Mouse (Mus musculus) CH12.LX (cell line): ENCODE results near the gene Ufsp2. TPM values are rescaled to one million over a fixed set of nuclear protein-coding genes. Genes with fewer than 3 reads are reported as not detected.

Source experiments
- DNase-seq: peaks from one replicate; pipeline ENCODE4 v3.0.0-alpha.2; 2013; ENCODE audit errors: extremely low read depth
- H3K27ac ChIP-seq: 2 replicates; pipeline ENCODE4 v1.5.1; 2012; ENCODE audit warnings: low read depth, mild to moderate bottlenecking, control low read depth, moderate library complexity; ENCODE audit not compliant: insufficient read depth
- H3K27me3 ChIP-seq: replicated peaks from 2 replicates; pipeline ENCODE3; 2012; ENCODE audit warnings: inconsistent platforms
- H3K36me3 ChIP-seq, 2 experiments: replicated peaks in 1 of 2; 2 replicates each; pipeline versions ENCODE3 to v1.6.1; 2012; ENCODE audit warnings: inconsistent platforms in 1 of 2, low read length in 1 of 2, mild to moderate bottlenecking in 1 of 2, mixed read lengths in 1 of 2, moderate library complexity in 1 of 2; ENCODE audit not compliant: control insufficient read depth in 1 of 2, insufficient read depth in 1 of 2
- H3K4me1 ChIP-seq, 2 experiments: 2 replicates each; pipeline ENCODE4 v1.6.1; 2012; ENCODE audit warnings: inconsistent platforms in 1 of 2, moderate library complexity in 1 of 2; ENCODE audit not compliant: insufficient read depth in 2 of 2, control insufficient read depth in 1 of 2
- H3K4me2 ChIP-seq: 2 replicates; pipeline ENCODE4 v1.6.1; 2012; ENCODE audit warnings: low read depth, mild to moderate bottlenecking, control low read depth; ENCODE audit not compliant: poor library complexity, insufficient read depth, severe bottlenecking
- H3K4me3 ChIP-seq, 3 experiments: fragments of 150-350 bp in 1 of 3; sonication (generic) in 1 of 3; replicated peaks in 1 of 3; 2 replicates each; pipeline versions ENCODE3 to v1.5.1; 2011 to 2012; ENCODE audit warnings: low read depth in 2 of 3, low read length in 2 of 3, mild to moderate bottlenecking in 2 of 3, moderate library complexity in 2 of 3, control low read depth in 1 of 3, improper control_type of control experiment in 1 of 3, inconsistent platforms in 1 of 3, mixed read lengths in 1 of 3; ENCODE audit not compliant: poor library complexity in 1 of 3
- H3K79me2 ChIP-seq: replicated peaks from 2 replicates; pipeline ENCODE4 v1.6.1; 2012; ENCODE audit warnings: mild to moderate bottlenecking, moderate library complexity; ENCODE audit not compliant: control insufficient read depth, poor library complexity, insufficient read depth, severe bottlenecking; ENCODE audit errors: extremely low read depth
- H3K9ac ChIP-seq: 2 replicates; pipeline ENCODE4 v1.6.1; 2012; ENCODE audit warnings: low read depth, mild to moderate bottlenecking, control low read depth, moderate library complexity; ENCODE audit not compliant: insufficient read depth
- H3K9me3 ChIP-seq: replicated peaks from 2 replicates; pipeline ENCODE3; 2012; ENCODE audit warnings: low read length, inconsistent platforms, mixed read lengths
- BHLHE40 ChIP-seq: IDR thresholded peaks from 2 replicates; pipeline ENCODE4 v1.6.1; 2011; ENCODE audit warnings: mild to moderate bottlenecking, low read depth, low read length, improper control_type of control experiment
- CHD1 ChIP-seq: IDR thresholded peaks from 2 replicates; pipeline ENCODE4 v1.6.1; 2012; ENCODE audit warnings: low read depth, low read length, improper control_type of control experiment, inconsistent platforms
- CTCF ChIP-seq, 2 experiments: IDR thresholded peaks in 1 of 2; conservative IDR thresholded peaks in 1 of 2; 2 replicates each; pipeline ENCODE4 v1.5.1; 2011 to 2012; ENCODE audit warnings: low read depth in 2 of 2, low read length in 2 of 2, improper control_type of control experiment in 1 of 2, inconsistent platforms in 1 of 2, mild to moderate bottlenecking in 1 of 2, moderate library complexity in 1 of 2
- ELF1 ChIP-seq: IDR thresholded peaks from 2 replicates; pipeline ENCODE4 v1.6.1; 2014; ENCODE audit warnings: low read depth, mild to moderate bottlenecking, inconsistent platforms, low read length, improper control_type of control experiment
- EP300 ChIP-seq: IDR thresholded peaks from 2 replicates; pipeline ENCODE4 v1.6.1; 2011; ENCODE audit warnings: low read length, improper control_type of control experiment
- ETS1 ChIP-seq: conservative IDR thresholded peaks from 2 replicates; pipeline ENCODE4 v1.6.1; 2012; ENCODE audit warnings: low read depth, mild to moderate bottlenecking, inconsistent platforms, low read length, improper control_type of control experiment, moderate library complexity
- GABPA ChIP-seq: IDR thresholded peaks from 2 replicates; pipeline ENCODE4 v1.6.1; 2012; ENCODE audit warnings: low read depth, low read length, improper control_type of control experiment, inconsistent platforms; ENCODE audit not compliant: insufficient replicate concordance
- HCFC1 ChIP-seq: IDR thresholded peaks from 2 replicates; pipeline ENCODE4 v1.6.1; 2012; ENCODE audit warnings: low read depth, mild to moderate bottlenecking, inconsistent platforms, low read length, improper control_type of control experiment
- IRF4 ChIP-seq: IDR thresholded peaks from 2 replicates; pipeline ENCODE4 v1.6.1; 2014; ENCODE audit warnings: low read depth, mild to moderate bottlenecking, inconsistent platforms, low read length, improper control_type of control experiment
- JUN ChIP-seq: IDR thresholded peaks from 2 replicates; pipeline ENCODE4 v1.6.1; 2011; ENCODE audit warnings: low read depth, mild to moderate bottlenecking, low read length, improper control_type of control experiment, moderate library complexity; ENCODE audit not compliant: insufficient read depth
- KAT2A ChIP-seq: IDR thresholded peaks from 2 replicates; pipeline ENCODE4 v1.6.1; 2012; ENCODE audit warnings: low read length, improper control_type of control experiment, inconsistent platforms; ENCODE audit not compliant: insufficient replicate concordance
- MAFK ChIP-seq: IDR thresholded peaks from 2 replicates; pipeline ENCODE4 v1.6.1; 2011; ENCODE audit warnings: low read length, improper control_type of control experiment; ENCODE audit not compliant: insufficient replicate concordance
- MAX ChIP-seq: IDR thresholded peaks from 2 replicates; pipeline ENCODE4 v1.6.1; 2011; ENCODE audit warnings: low read length, improper control_type of control experiment
- MYC ChIP-seq: IDR thresholded peaks from 2 replicates; pipeline ENCODE4 v1.6.1; 2011; ENCODE audit warnings: low read depth, mild to moderate bottlenecking, improper control_type of control experiment, low read length
- NELFE ChIP-seq: IDR thresholded peaks from 2 replicates; pipeline ENCODE4 v1.6.1; 2011; ENCODE audit warnings: low read depth, low read length, improper control_type of control experiment
- PAX5 ChIP-seq: IDR thresholded peaks from 2 replicates; pipeline ENCODE4 v1.6.1; 2012; ENCODE audit warnings: low read length, inconsistent platforms, mixed read lengths
- POLR2A ChIP-seq: IDR thresholded peaks from 2 replicates; pipeline ENCODE4 v1.6.1; 2011; ENCODE audit warnings: low read depth, mild to moderate bottlenecking, improper control_type of control experiment, low read length
- POLR2AphosphoS2 ChIP-seq: IDR thresholded peaks from 2 replicates; pipeline ENCODE4 v1.6.1; 2011; ENCODE audit warnings: low read depth, low read length, improper control_type of control experiment
- RAD21 ChIP-seq: IDR thresholded peaks from 2 replicates; pipeline ENCODE4 v1.6.1; 2011; ENCODE audit warnings: low read depth, mild to moderate bottlenecking, low read length, improper control_type of control experiment, moderate library complexity
- RCOR1 ChIP-seq: conservative IDR thresholded peaks from 2 replicates; pipeline ENCODE4 v1.6.1; 2012; ENCODE audit warnings: low read depth, mild to moderate bottlenecking, inconsistent platforms, low read length, improper control_type of control experiment
- SMC3 ChIP-seq: IDR thresholded peaks from 2 replicates; pipeline ENCODE4 v1.6.1; 2011; ENCODE audit warnings: low read depth, low read length, improper control_type of control experiment
- TCF12 ChIP-seq: IDR thresholded peaks from 2 replicates; pipeline ENCODE4 v1.6.1; 2014; ENCODE audit warnings: low read depth, mild to moderate bottlenecking, inconsistent platforms, low read length, improper control_type of control experiment
- UBTF ChIP-seq: IDR thresholded peaks from 2 replicates; pipeline ENCODE4 v1.6.1; 2012; ENCODE audit warnings: low read depth, mild to moderate bottlenecking, inconsistent platforms, low read length, improper control_type of control experiment, moderate library complexity
- USF1 ChIP-seq: IDR thresholded peaks from 2 replicates; pipeline ENCODE4 v1.6.1; 2014; ENCODE audit warnings: low read depth, mild to moderate bottlenecking, inconsistent platforms, low read length, improper control_type of control experiment
- ZC3H11A ChIP-seq: IDR thresholded peaks from 2 replicates; pipeline ENCODE4 v1.6.1; 2012; ENCODE audit warnings: low read depth, mild to moderate bottlenecking, inconsistent platforms, low read length, improper control_type of control experiment
- ZKSCAN1 ChIP-seq: IDR thresholded peaks from 2 replicates; pipeline ENCODE4 v1.6.1; 2012; ENCODE audit warnings: low read depth, inconsistent platforms, low read length, improper control_type of control experiment, borderline replicate concordance
- ZMIZ1 ChIP-seq: IDR thresholded peaks from 2 replicates; pipeline ENCODE4 v1.6.1; 2012; ENCODE audit warnings: low read depth, mild to moderate bottlenecking, inconsistent platforms, low read length, improper control_type of control experiment
- ZNF384 ChIP-seq: IDR thresholded peaks from 2 replicates; pipeline ENCODE4 v1.6.1; 2012; ENCODE audit warnings: low read depth, low read length, improper control_type of control experiment, inconsistent platforms
- dilution Hi-C: fragments of 300-500 bp; cut with MboI; formaldehyde crosslinking; loops from 2 replicates; pipeline ENCODE4 v1.14.3; 2020; ENCODE audit warnings: low sequenced_read_pairs; ENCODE audit not compliant: extremely low pct_unique_long_range_greater_than_20kb, extremely low pct_ligation_motif_present
- in situ Hi-C: fragments of 300-500 bp; cut with MboI; formaldehyde crosslinking; loops from 3 replicates; pipeline ENCODE4 v1.14.3; 2019; ENCODE audit warnings: low sequenced_read_pairs, low pct_ligation_motif_present, low pct_unique_long_range_greater_than_20kb, mixed read lengths
- polyA plus RNA-seq: library from polyadenylated mRNA; unstranded; fragments of >175 nt; gene quantifications from 2 replicates; pipeline ENCODE4 v1.2.1, GENCODE M21; 2012; ENCODE audit warnings: low read depth; ENCODE audit not compliant: insufficient read length
- total RNA-seq, 2 experiments: library from RNA; depleted of rRNA; stranded (reverse); fragments of 300-350 nt in 1 of 2; fragments of >200 nt in 1 of 2; gene quantifications; 2 replicates each; pipeline ENCODE4 v1.2.3; 2012 to 2014

Ufsp2 gene
- total and polyA plus RNA-seq, 3 experiments = 50.1 to 105 (median 51.2) TPM

DNA sequence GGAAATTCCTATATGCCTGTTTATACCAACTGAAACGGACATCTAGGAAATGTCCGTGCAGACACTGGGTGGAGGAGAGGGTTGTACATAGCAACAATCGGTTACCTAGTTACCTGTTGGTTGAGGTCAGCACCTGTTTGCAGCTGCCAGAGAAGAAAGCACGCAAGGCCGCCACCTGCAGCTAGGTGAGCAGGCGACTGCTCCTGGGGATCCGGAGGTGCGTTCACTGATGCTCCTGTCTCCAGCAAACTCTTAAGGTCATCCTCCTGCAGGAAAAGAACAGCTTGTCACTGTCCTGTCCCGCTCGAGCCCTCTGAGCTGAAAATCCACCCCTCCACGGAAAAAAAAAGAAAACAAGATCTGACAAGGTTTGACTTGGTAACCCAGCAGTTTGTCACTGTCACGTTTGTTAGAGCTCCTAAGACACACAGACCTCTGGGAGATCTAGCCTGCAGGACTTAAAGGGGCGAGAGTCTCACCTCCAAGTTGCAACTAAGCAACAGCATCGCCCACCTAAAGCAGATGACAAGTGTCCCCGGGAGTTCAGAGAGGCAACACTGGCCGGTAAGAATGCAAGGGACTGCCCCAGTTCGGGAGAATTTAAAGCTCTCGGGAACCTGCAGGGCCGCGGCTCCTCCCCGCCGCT is 23.9 kb downstream of the Ufsp2 start, which contains the start of gene Lrp2bp:
Gene Lrp2bp (plus strand): TSS at position 166 of the 646 bp plus-strand sequence.
- H3K27me3 ChIP-seq = no peaks in the 10 kb centered on the region
- DNase-seq = peak; percentile 13
- peak within 1 kb of the TSS; percentile 57 to 86 (median 76) for H3K4me3 ChIP-seq
- in situ Hi-C loops (loop anchor here (10.0 kb wide), 1 partner anchor 176 kb away; no protein-coding TSS in a partner anchor), dilution Hi-C loops (no loop called here)
- H3K4me1 ChIP-seq = peaks cover 0 to 35% of the 10 kb centered on the region in 2 experiments; a peak in 2 of 4 replicates
- H3K4me2 ChIP-seq = peak within 1 kb of the TSS; percentile 79
- H3K9me3 ChIP-seq = no peaks in the 10 kb centered on the region
- peak within 1 kb of the TSS; percentile 62 for H3K9ac ChIP-seq
- H3K36me3 ChIP-seq = peaks cover 14 to 33% of the 10 kb centered on the region in 2 experiments
- H3K79me2 ChIP-seq = no peaks in the 10 kb centered on the region
- peak within 1 kb of the TSS; percentile 82 for H3K27ac ChIP-seq
- TF ChIP-seq NELFE (no peak), CHD1 (0 out of 2 replicates have a peak, but pooled peaks have one; percentile 46)

DNA sequence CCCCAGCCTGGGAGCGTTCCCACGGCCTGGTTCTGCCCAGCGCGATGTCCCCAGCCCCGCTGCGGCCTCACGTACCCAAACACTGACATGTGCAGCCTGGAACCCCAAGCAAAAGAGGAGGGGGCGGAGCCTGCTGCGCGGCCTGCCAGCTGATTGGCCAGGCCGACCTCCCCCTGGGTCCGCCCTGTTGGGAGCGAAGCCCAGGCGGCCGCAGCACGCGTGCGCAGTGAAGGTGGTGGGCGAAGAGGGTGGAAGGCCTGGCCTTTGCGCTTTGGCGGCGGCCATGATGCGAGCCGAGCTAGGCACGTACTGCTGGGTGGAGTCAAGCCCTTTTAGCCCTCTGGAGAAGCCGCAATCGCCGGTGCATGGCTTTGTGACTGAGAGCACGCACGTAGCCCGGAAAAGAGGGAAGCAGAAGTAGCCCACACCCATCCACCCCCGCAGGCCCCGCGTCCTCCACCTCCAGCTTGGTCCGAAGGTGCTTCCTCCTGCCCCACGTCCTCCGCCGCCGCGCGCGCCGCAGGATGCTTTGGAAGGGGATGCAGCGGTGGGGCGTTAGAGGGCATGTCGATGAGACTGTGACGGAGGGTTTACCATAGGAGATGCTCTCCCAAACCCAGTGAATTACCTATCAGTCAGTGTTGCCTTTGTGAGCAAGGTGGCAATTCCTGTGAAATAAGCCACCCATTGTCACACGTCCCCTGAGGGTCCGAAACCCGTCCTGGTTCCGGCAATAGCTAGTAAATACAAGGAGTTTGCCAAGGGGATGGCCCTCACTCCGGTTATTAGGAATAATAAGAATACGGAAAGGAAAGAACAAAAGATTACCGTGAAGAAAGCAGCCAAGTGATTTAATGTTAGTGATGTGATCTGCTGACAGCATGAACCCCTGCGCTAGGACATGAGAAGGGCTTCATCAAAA is 24.7 kb downstream of the Ufsp2 start:
- peaks cover 14 to 30% of the 10 kb centered on the region in 2 experiments for H3K36me3 ChIP-seq
- H3K4me1 ChIP-seq = peaks cover 0 to 36% of the 10 kb centered on the region in 2 experiments; a peak in 2 of 4 replicates
- peak overlapping the region; percentile 82 for H3K27ac ChIP-seq
- peak overlapping the region; percentile 62 for H3K9ac ChIP-seq
- H3K4me2 ChIP-seq = peak overlapping the region; percentile 79
- H3K79me2 ChIP-seq = no peaks in the 10 kb centered on the region
- peak; percentile 98 for DNase-seq
- dilution Hi-C loops (no loop called here), in situ Hi-C loops (loop anchor here (10.0 kb wide), 1 partner anchor 175 kb away; no protein-coding TSS in a partner anchor)
- no peaks in the 10 kb centered on the region for H3K27me3 ChIP-seq
- H3K4me3 ChIP-seq = peak overlapping the region; percentile 57 to 86 (median 76)
- no peaks in the 10 kb centered on the region for H3K9me3 ChIP-seq
- TF ChIP-seq USF1 = no peak; the same call in 1 of the 2 replicates
- TF ChIP-seq JUN = no peak
- peak; percentile 62 for TF ChIP-seq BHLHE40
- TF ChIP-seq CHD1 = 0 out of 2 replicates have a peak, but pooled peaks have one; percentile 18
- TF ChIP-seq MYC = peak; percentile 87
- TF ChIP-seq POLR2AphosphoS2 = peak; percentile 84
- TF ChIP-seq ZNF384 = no peak
- 0 out of 2 replicates have a peak, but pooled peaks have one; percentile 22 for TF ChIP-seq KAT2A
- peak; percentile 73 for TF ChIP-seq HCFC1
- TF ChIP-seq PAX5 = no peak
- TF ChIP-seq UBTF = peak; percentile 85; the same call in 1 of the 2 replicates
- TF ChIP-seq EP300 = no peak; the same call in 1 of the 2 replicates
- peak; percentile 90 for TF ChIP-seq POLR2A
- peak; percentile 79 for TF ChIP-seq ELF1
- TF ChIP-seq SMC3 = peak; percentile 3; the same call in 1 of the 2 replicates
- 0 out of 2 replicates have a peak, but pooled peaks have one; percentile 15 for TF ChIP-seq RCOR1
- no peak for TF ChIP-seq CTCF (conservative IDR thresholded peaks at IDR 0.05 in 1 of 2, IDR thresholded peaks at IDR 0.05 in 1 of 2; ENCODE audit: low read depth in 2 of 2, low read length in 2 of 2)
- TF ChIP-seq IRF4 = peak; percentile 31; the same call in 1 of the 2 replicates
- no peak for TF ChIP-seq GABPA
- TF ChIP-seq ETS1 = peak; percentile 68
- peak; percentile 80 for TF ChIP-seq ZMIZ1
- peak; percentile 83; the same call in 1 of the 2 replicates for TF ChIP-seq TCF12
- no peak; the same call in 1 of the 2 replicates for TF ChIP-seq RAD21
- TF ChIP-seq ZKSCAN1 = no peak
- no peak for TF ChIP-seq MAFK
- TF ChIP-seq ZC3H11A = no peak
- TF ChIP-seq MAX = peak; percentile 46
